Mouse (Mus musculus): Measurements from ENCODE around the gene Plekhj1.

The Plekhj1 gene

DNA sequence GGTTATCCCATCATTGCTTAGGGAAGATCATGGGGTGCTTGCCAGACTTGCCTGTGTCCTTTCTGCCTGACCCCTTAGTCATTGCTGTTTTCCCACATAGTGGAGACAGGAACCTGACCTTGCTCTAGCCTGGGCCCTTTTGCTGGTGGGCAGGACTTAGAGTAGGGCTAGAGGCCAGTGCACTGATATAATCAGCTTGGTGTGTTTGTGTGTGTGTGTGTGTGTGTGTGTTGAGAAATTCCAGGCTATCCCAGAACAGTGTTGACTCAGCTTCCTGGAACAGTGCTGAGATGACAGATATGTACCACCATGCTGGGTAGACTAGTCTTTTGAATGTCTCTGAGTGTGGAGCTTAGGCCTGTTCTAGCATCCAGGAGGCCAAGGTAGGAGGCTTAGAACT, 18.9 kb downstream of the Plekhj1 start:
- no peak for DNase-seq (ENCODE audit: low read depth, low spot score)

- DNase-seq (ENCODE audit: low read depth, low spot score): peak; percentile 80
Observed at GRCm38 (mm10) chr10:80777123-80777522, 21.3 kb downstream of the Plekhj1 start.

GRCm38 (mm10) chr10:80776358-80776869, 22.0 kb downstream of the Plekhj1 start:
- DNase-seq (ENCODE audit: low read depth, low spot score): no peak

DNA sequence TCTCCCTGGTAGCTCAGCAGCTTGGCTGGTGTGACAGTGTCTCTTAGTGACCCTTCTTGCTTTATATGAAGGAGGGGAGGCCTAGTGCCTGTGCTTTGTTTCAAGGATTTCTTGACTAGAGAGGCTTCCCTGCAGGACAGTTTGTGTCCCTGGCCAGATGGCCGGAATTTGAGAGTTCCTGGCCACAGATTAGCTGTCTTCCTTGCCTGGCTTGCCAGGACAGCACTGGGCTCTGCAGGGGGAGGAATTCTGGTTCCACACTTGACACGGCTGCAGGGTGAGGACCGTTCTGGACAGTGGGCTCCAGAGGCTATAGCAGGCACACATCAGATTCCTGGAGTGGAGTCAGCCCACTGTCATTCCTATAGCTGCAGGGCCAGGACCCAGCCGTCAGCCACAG, 22.7 kb downstream of the Plekhj1 start:
- peak; percentile 92 for DNase-seq (ENCODE audit: low read depth, low spot score)

- DNase-seq (ENCODE audit: low read depth, low spot score): no peak
Observed at GRCm38 (mm10) chr10:80774981-80775380, 23.4 kb downstream of the Plekhj1 start.

- DNase-seq (ENCODE audit: low read depth, low spot score): peak; percentile 100
Observed at GRCm38 (mm10) chr10:80774549-80774948, 23.9 kb downstream of the Plekhj1 start.

GRCm38 (mm10) chr10:80773816-80774215, 24.6 kb downstream of the Plekhj1 start:
- no peak for DNase-seq (ENCODE audit: low read depth, low spot score)

- no peak for DNase-seq (ENCODE audit: low read depth, low spot score)
Observed at GRCm38 (mm10) chr10:80768365-80768764, 30.1 kb downstream of the Plekhj1 start.

DNA sequence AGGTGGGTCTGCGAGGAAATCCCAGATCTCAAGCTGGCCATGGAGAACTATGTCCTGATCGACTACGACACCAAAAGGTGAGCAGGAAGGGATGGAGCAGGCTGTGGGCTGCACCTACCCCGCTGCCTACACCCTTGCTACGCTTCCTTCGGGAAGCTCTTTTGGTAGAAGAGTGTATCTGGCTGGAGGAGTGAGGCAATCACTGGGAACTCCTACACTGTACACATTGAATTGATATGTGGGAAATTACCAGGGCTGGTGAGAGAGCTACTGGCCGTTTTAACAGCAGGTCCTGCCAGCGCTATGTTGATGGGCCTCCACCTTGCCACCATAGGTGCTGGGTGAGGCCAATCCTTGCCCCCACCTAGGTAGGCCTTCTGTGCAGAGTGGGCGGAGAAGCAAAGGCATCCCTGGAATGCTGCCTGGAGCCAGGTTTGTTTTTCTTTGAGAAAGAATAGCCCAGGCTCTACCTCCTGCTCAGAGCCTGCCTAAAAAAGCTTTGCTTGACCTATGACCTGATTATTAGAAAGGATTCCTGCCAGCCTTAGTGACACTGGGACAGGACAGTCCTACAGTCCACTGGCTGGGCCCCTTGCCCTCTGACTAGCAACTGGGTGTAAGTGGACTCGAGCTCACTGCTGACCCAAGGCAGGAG, 32.1 kb downstream of the Plekhj1 start:
- DNase-seq (ENCODE audit: low read depth, low spot score): peak; percentile 45

DNA sequence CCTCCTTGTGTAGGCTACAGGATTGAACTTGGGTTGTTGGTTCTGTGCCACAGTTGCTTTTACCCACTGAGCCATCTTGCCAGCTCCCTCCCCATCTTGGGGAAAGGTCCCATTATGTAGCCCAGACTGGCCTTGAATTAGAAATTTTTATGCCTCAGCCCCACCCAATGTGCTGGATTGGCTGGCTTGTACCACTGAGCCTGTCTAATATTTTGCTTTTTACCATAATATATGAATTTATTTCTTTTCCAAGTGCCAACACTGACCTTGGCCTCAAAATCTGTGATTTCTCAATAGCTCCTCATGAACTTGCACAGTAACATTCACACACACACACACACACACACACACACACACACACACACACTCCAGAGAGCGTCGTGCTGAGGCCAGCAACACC, 32.7 kb downstream of the Plekhj1 start:
- DNase-seq (ENCODE audit: low read depth, low spot score): no peak

DNA sequence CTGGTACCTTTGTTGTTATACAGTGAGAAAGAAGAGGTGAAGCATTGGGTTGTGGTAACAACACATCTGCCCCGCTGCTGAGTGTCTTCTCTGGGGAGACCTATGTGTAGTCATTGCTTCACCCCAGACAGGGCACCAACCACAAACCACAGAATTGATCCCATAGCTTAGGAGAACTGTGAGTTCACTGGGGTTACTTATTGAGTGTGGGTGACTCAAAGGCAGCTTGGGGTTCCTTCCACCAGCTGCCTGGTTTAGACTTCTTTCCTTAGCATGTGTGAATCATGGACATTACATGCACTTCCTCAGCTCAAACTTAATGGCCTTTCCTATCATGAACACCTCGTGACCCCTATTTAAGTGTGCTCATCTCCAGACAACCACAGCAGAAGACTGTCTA, 34.9 kb downstream of the Plekhj1 start:
- no peak for DNase-seq (ENCODE audit: low read depth, low spot score)

- DNase-seq (ENCODE audit: low read depth, low spot score): no peak
Observed at GRCm38 (mm10) chr10:80761821-80762220, 36.6 kb downstream of the Plekhj1 start.

- no peak for DNase-seq (ENCODE audit: low read depth, low spot score)
Observed at GRCm38 (mm10) chr10:80760596-80761524, 37.6 kb downstream of the Plekhj1 start.

GRCm38 (mm10) chr10:80758651-80759050, 39.8 kb downstream of the Plekhj1 start:
- DNase-seq (ENCODE audit: low read depth, low spot score): peak; percentile 86

DNA sequence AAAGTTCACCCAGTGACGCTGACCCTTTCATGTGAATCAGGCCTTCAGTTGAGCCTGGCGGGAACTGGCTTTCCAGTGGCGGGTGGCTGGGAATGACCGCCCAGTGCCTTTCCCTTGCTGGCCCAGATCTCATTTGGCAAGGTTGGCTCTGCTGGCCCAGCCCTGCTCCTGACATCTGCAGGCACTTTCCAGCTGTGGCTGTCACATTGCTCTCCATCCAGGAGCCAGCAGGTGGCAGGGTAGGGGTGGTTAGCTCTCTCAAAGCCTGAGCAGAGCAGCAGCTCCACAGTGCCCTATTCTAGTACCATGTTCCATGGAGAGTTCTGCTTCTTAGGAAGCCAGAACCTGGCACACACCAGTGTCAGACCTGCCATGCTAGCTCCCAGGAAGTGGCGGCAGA, 40.7 kb downstream of the Plekhj1 start:
- DNase-seq (ENCODE audit: low read depth, low spot score): peak; percentile 94

- peak; percentile 78 for DNase-seq (ENCODE audit: low read depth, low spot score)
Observed at GRCm38 (mm10) chr10:80756967-80757366, 41.5 kb downstream of the Plekhj1 start.

DNA sequence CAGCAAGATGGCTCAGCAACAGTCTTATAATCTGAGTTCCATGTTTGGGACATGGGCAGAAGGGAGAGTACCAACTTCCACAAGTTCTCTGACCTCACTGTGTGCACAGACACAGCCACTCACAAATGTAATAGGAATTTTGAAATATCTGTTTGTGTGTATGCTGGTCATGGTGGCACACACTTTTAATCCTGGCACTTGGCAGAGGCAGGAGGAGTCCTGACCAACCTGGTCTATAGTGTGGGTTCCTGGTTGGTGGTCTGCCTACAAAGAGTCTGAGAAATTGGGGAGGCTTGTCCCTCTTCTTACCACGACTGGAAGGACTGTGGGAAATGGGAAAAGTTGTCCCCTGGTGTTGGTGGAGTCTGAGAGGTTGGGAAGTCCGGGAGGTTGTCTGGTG, 41.9 kb downstream of the Plekhj1 start:
- no peak for DNase-seq (ENCODE audit: low read depth, low spot score)

DNA sequence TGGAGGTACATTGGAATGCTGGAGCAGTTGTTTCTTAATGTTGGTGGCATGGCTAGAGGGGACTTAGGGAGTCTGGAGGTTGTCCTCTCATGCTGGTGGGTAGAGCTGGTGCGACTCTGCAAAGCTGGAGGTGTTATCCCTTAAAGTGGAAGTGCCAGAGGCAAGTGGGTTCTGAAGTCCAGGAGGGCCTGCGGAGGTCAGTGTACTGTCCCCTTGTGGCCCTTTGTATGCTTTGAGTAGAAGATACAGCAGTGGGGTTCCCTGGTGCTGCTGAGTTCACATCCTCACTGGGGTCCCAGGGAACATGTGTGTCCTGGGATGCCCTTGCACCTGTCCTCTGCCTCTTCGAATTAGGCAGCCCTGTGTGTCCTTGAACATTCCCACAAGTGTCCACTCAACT, 42.3 kb downstream of the Plekhj1 start:
- no peak for DNase-seq (ENCODE audit: low read depth, low spot score)

DNA sequence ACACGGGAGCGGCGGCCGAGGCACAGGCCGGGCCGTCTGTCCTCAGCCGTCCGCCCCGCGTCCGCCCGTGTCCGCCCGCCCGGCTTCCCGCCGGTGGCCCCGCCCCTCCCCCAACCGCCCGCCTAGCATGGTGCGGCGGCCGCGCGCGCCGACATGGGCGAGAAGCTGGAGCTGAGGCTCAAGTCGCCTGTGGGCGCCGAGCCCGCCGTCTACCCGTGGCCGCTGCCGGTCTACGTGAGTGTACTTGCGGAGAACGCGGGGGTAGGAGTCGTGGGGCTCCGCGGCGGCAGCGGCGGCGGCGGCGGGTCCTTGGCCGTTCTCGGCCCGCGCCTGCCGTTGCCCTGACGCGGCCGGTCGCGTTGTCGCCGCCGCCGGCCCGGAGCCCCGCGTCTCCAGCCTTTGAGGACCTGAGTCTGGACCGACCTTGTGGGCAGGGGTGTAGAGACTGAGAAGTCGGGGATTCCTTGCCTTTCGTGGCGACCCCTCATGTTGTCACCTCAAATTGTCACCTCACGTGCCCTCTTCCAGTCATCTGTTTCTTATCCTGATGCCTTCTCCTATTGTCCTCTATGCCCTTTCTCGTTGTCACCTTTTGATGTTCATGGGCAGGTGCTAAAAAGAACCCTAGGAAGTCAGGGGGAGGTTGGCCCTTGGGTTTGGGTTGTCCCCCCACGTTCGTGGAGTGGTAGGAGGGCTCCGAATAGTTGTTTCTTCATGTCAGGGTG, 43.0 kb downstream of the Plekhj1 start:
- no peak for DNase-seq (ENCODE audit: low read depth, low spot score)

DNA sequence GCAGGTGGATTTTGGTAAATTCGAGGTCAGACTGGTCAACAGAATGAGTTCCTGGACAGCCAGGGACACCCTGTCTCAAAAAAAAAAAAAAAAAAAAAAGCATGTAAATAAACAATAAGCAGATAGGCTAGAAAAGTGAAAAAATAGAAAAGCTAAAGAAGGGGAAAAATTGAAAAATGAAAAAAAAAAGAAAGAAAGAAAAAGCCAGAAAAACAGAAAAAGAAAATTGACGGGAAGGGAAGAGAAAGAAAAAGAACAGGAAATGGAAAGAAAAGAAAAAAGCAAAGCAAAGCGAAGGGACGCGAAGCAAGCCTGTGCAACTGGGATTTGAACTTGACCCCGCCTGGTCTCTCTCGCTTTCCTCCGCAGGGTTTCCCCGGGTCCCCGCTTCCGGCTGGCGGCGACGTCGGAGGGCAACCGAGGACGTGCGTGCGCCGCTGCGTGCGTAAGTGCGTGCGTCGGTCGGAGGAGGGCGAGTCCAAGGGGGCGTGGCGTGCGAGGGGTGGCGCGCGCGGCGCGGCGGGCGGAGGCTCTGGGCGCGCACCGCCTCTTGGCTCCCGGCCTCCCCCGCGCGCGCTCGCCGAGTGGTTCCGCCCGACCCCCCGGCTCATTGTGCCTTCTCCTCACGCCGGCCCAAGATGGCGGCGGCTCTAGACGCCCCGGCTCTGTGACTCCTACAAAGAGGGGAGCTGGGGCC, 43.7 kb downstream of the Plekhj1 start, which contains the start of gene Dot1l:
Gene Dot1l, plus strand, starts transcription at position 613 of the 697 bp plus-strand sequence.
- peak; percentile 99 for DNase-seq (ENCODE audit: low read depth, low spot score)

DNA sequence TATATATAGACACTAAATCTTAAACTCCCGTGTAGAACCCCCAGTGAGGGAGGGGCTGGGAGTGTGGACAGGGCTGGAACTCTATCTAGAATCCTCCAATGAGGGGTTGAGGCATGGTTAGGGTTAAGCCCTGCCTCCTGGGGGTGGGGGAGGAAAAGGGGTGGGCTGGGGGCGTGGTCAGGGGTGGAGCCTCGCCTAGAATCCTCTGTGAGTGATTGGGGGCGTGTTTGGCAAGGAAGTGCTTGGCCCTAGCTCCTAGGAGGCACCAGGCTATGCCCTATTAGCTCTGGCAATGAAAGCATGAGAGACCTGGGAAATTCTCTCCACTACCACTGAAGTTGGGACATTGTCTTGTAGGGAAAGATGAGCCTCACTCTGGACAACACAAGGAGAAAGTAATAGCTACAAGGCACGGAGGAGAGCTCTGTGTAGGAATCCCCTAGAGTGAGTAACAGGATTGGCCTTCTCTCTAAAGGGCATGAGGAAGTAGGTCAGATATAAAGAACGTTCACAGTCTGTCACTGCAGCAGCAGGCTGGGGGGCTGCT, 46.3 kb downstream of the Plekhj1 start:
- DNase-seq (ENCODE audit: low read depth, low spot score): peak; percentile 77
